Mouse (Mus musculus): ENCODE measurements around the gene Hexim1.

- TF ChIP-seq CTCF (conservative IDR thresholded peaks at IDR 0.05; ENCODE audit: insufficient read depth, insufficient read length, low read depth, low read length), result no peak
- peak; percentile 7 for TF ChIP-seq POLR2A (IDR thresholded peaks at IDR 0.05; ENCODE audit: low read depth, low read length)
These were observed 4.7 kb upstream of the Hexim1 start for GRCm38 (mm10) chr11:103111301-103111700.
